8 mouse cellular contexts compared by ENCODE assay signal in the genomic region with DNA sequence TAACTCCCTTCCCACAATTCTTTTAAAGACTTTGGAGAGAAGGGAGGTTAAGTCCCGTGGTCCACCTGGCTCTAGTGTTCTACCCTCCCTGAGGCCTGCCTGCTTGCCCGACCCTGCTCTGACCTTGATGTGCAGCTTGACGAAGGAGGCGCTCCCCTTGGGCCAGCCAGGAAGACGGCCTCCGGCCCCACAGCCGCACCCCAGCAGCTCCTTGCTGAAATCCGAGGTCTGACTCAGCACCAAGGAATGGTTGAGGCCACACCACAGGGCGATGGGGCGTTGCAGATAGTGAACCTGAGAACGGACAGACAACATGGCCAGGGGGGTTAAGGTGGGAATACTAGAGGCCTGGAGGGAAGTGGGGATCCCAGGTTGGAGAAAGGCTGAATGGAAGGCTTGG. TPM values are rescaled to one million over a fixed set of nuclear protein-coding genes. Genes with fewer than 3 reads are reported as not detected.
DNase-seq lines count a peak whose midpoint lies in the region; ATAC-seq and TF ChIP-seq lines count a peak whose summit lies in the region.

TSS of gene Pcolce (minus strand) at position 235 of the 400 bp plus-strand sequence.

- H3K4me3 ChIP-seq in embryonic facial prominence, embryonic 15.5 days (replicated peaks): no peak within 1 kb of the TSS
- no peak within 1 kb of the TSS for H3K4me3 ChIP-seq in liver, embryonic 12.5 days
- H3K4me3 ChIP-seq in small intestine, adult 2 months (ENCODE audit: low read depth, low read length): no peak within 1 kb of the TSS

- H3K4me2 ChIP-seq in embryonic facial prominence, embryonic 15.5 days (replicated peaks): no peak within 1 kb of the TSS
- no peak within 1 kb of the TSS for H3K4me2 ChIP-seq in liver, embryonic 12.5 days

- intact Hi-C loops in heart, postnatal 10 days (cut with DNase I): no loop called here

- WGBS in embryonic facial prominence, embryonic 15.5 days: 28% methylated on average over 11 of the region's 11 CpGs
- 41% methylated on average over 11 of the region's 11 CpGs for WGBS in liver, embryonic 12.5 days (ENCODE audit: insufficient replicate concordance)
- WGBS in small intestine, adult 2 months: 29% methylated on average over 11 of the region's 11 CpGs

- DNase-seq in ovary, adult 18-20 months (ENCODE audit: low spot score): peak; percentile 66
- DNase-seq in ovary, postnatal 10 days (ENCODE audit: low spot score): no peak
- peak in 1 of 2 experiments; percentile 34 for DNase-seq in heart, postnatal 10 days
- no peak for DNase-seq in T-cell, adult 2 months (ENCODE audit: low spot score)
- no peak for DNase-seq in layer of hippocampus, adult 9-10 months (ENCODE audit: low spot score)

- no peaks in the 10 kb centered on the region for H3K9me3 ChIP-seq in embryonic facial prominence, embryonic 15.5 days (replicated peaks)
- no peaks in the 10 kb centered on the region for H3K9me3 ChIP-seq in liver, embryonic 12.5 days (replicated peaks)

- peaks cover 53% of the 10 kb centered on the region for H3K4me1 ChIP-seq in embryonic facial prominence, embryonic 15.5 days
- peaks cover 48% of the 10 kb centered on the region for H3K4me1 ChIP-seq in liver, embryonic 12.5 days
- peaks cover 16% of the 10 kb centered on the region for H3K4me1 ChIP-seq in small intestine, adult 2 months (ENCODE audit: control insufficient read depth, insufficient read depth, insufficient read length, low read length)

- no peak for ATAC-seq in embryonic facial prominence, embryonic 15.5 days (ENCODE audit: insufficient number of reproducible peaks, low FRiP score, low TSS enrichment, low read depth)
- no peak for ATAC-seq in liver, embryonic 12.5 days

- no peak for TF ChIP-seq CTCF in small intestine, adult 2 months (IDR thresholded peaks at IDR 0.05; ENCODE audit: extremely low read depth, insufficient read length, insufficient replicate concordance, low read depth, low read length)

- no peak for TF ChIP-seq POLR2A in small intestine, adult 2 months (IDR thresholded peaks at IDR 0.05; ENCODE audit: low read depth, low read length)

- H3K27me3 ChIP-seq in embryonic facial prominence, embryonic 15.5 days: no peaks in the 10 kb centered on the region
- peaks cover 33% of the 10 kb centered on the region for H3K27me3 ChIP-seq in liver, embryonic 12.5 days (replicated peaks)
- no peaks in the 10 kb centered on the region for H3K27me3 ChIP-seq in small intestine, adult 2 months (ENCODE audit: control insufficient read depth, insufficient read depth, low read length)

- H3K9ac ChIP-seq in embryonic facial prominence, embryonic 15.5 days: no peak within 1 kb of the TSS
- H3K9ac ChIP-seq in liver, embryonic 12.5 days: no peak within 1 kb of the TSS

- H3K36me3 ChIP-seq in embryonic facial prominence, embryonic 15.5 days: no peaks in the 10 kb centered on the region
- H3K36me3 ChIP-seq in liver, embryonic 12.5 days: no peaks in the 10 kb centered on the region
- H3K36me3 ChIP-seq in small intestine, adult 2 months (ENCODE audit: control insufficient read depth, insufficient read depth, low read length): no peaks in the 10 kb centered on the region

- H3K27ac ChIP-seq in embryonic facial prominence, embryonic 15.5 days (replicated peaks): no peak within 1 kb of the TSS
- no peak within 1 kb of the TSS for H3K27ac ChIP-seq in liver, embryonic 12.5 days
- H3K27ac ChIP-seq in small intestine, adult 2 months (ENCODE audit: insufficient read depth, low read depth, low read length): no peak within 1 kb of the TSS

RNA-seq across cellular contexts. Expression of gene Pcolce, which starts in this region (rescaled TPM):
- polyA plus RNA-seq in embryonic facial prominence, embryonic 15.5 days (2015; fragmentation: Nextera tagmentation; extraction: Ambion mirVana): 261 and 273 TPM in 2 replicates
- 100 to 1,000 TPM; 127 to 142 TPM for total RNA-seq in heart, postnatal 10 days (2021)
- 21.1 and 22.1 TPM in 2 replicates for polyA plus RNA-seq in liver, embryonic 12.5 days (2016; fragmentation: Nextera tagmentation; extraction: Ambion mirVana)
- polyA plus RNA-seq in small intestine, adult 2 months (2012; rRNA removed): 30.4 and 31.1 TPM in 2 replicates
